Mouse (Mus musculus) megakaryocyte, embryonic 14.5 days (primary cell): ENCODE data around the gene S100a13. TPM values are rescaled to one million over a fixed set of nuclear protein-coding genes. Genes with fewer than 3 reads are reported as not detected.

Experiments
- H3K27me3 ChIP-seq: replicated peaks from 2 replicates; pipeline ENCODE3; 2012; ENCODE audit warnings: inconsistent platforms
- H3K36me3 ChIP-seq: replicated peaks from 2 replicates; pipeline ENCODE3; 2012; ENCODE audit warnings: low read length, inconsistent platforms, mixed read lengths
- H3K4me1 ChIP-seq: 2 replicates; pipeline ENCODE4 v1.6.1; 2012; ENCODE audit warnings: inconsistent platforms
- H3K4me3 ChIP-seq: replicated peaks from 2 replicates; pipeline ENCODE3; 2012; ENCODE audit warnings: moderate library complexity, mild to moderate bottlenecking, inconsistent platforms
- H3K9me3 ChIP-seq: 2 replicates; pipeline ENCODE4 v1.6.1; 2012; ENCODE audit warnings: inconsistent platforms
- FLI1 ChIP-seq: IDR thresholded peaks from 2 replicates; pipeline ENCODE4 v1.6.1; 2012; ENCODE audit warnings: low read length, inconsistent platforms, mixed read lengths
- GATA1 ChIP-seq: IDR thresholded peaks from 3 replicates; pipeline ENCODE4 v1.6.1; 2012; ENCODE audit warnings: mixed read lengths, low read length, inconsistent platforms, borderline replicate concordance
- polyA plus RNA-seq: library from polyadenylated mRNA; stranded (reverse); fragments of >175 nt; gene quantifications from 2 replicates; pipeline ENCODE4 v1.2.3, GENCODE M21; 2012; ENCODE audit warnings: low replicate concordance; ENCODE audit not compliant: insufficient read depth

S100a13 gene
- polyA plus RNA-seq, 1 experiment: 30.3 TPM

DNA sequence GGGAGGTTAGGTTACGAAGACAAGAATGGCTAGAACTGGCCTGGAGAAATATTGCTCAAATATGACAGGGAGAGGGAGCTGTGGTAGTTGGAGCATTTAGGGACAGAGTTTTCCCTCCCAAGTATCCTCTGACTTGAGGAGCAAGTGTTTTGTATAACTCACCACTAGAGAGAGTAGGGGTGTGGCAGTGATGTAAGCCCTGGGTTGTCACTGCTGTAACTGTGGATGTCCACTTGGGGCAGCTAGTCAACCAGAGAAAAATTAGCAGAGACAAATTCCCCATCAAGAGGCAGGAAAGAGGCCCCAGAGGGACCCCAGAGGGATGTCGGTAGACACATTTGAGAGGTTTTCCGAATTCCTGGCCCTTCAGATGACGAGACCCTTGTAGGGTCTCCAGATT, 11.2 kb downstream of the S100a13 start:
- H3K4me3 ChIP-seq: no peak overlapping the region
- H3K27me3 ChIP-seq: peaks cover 24% of the 10 kb centered on the region
- H3K36me3 ChIP-seq: peaks cover 32% of the 10 kb centered on the region
- TF ChIP-seq GATA1: no peak
- no peak for TF ChIP-seq FLI1
- no peaks in the 10 kb centered on the region for H3K4me1 ChIP-seq
- no peaks in the 10 kb centered on the region for H3K9me3 ChIP-seq

DNA sequence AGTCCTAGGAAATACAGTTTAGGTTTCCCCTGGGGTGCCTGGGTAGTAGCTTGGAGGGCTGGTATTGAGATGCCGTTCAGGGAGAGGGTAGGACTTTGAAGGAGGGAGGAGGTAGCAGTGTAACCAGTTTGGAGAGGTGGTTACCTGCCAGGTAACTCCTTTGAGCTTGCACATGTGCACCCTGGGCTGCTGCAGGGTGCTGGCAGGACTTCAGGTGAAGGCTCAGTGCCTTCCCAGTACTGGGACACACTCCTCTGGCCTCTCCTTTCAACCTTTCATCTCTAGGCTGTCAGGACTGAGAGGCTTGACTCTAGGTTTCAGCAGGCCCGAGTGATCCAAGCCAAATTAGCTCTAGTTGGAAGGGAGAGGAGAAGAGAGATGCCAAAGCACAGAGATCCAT, 11.8 kb downstream of the S100a13 start:
- H3K9me3 ChIP-seq: no peaks in the 10 kb centered on the region

GRCm38 (mm10) chr3:90526580-90526979, 12.3 kb downstream of the S100a13 start, which contains the start of gene S100a14:
Gene S100a14, plus strand, starts transcription at chr3:90526856.
- Histone ChIP-seq H3K36me3 (peaks cover 26% of the 10 kb centered on the region), H3K27me3 (peaks cover 24% of the 10 kb centered on the region), H3K4me1 (no peaks in the 10 kb centered on the region), H3K4me3 (no peak within 1 kb of the TSS), H3K9me3 (no peaks in the 10 kb centered on the region)
- TF ChIP-seq GATA1: no peak
- TF ChIP-seq FLI1: no peak

More for the DNA sequence above, 11.8 kb downstream of the S100a13 start:
- Histone ChIP-seq H3K4me3 (no peak overlapping the region), H3K27me3 (peaks cover 24% of the 10 kb centered on the region), H3K36me3 (peaks cover 26% of the 10 kb centered on the region), H3K4me1 (no peaks in the 10 kb centered on the region)
- TF ChIP-seq FLI1 (no peak), GATA1 (no peak)

DNA sequence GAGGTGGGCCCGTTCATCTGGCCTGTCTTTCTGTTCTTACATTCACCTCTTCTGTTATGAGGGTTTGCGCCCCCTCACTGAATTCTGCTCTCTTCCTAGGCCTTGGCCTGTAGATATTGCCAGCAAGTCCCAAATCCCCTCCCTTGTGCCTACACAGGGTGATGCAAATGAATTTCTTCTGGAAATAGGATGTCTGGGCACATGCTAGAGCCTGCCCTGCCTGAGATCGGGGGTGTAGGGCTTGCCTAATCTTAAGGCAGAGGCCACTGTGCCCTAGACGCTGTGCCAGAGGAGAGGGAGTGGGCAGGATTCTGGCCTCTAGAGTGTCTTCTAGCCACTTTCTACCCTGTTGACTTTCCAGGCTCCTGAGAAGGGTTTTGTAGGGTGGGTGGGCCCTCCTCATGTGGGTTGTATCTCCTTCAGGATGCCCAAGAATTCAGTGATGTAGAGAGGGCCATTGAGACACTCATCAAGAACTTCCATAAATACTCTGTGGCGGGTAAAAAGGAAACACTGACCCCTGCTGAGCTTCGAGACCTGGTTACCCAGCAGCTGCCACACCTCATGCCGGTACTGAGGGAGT, 13.1 kb downstream of the S100a13 start:
- Histone ChIP-seq H3K36me3 (peaks cover 25% of the 10 kb centered on the region), H3K4me3 (no peak overlapping the region), H3K9me3 (no peaks in the 10 kb centered on the region), H3K27me3 (peaks cover 24% of the 10 kb centered on the region), H3K4me1 (no peaks in the 10 kb centered on the region)
- TF ChIP-seq FLI1: no peak
- no peak for TF ChIP-seq GATA1

GRCm38 (mm10) chr3:90531713-90532112, 17.5 kb downstream of the S100a13 start:
- Histone ChIP-seq H3K4me3 (no peak overlapping the region), H3K36me3 (no peaks in the 10 kb centered on the region), H3K4me1 (no peaks in the 10 kb centered on the region), H3K27me3 (peaks cover 27% of the 10 kb centered on the region), H3K9me3 (no peaks in the 10 kb centered on the region)
- TF ChIP-seq GATA1 (no peak), FLI1 (no peak)

DNA sequence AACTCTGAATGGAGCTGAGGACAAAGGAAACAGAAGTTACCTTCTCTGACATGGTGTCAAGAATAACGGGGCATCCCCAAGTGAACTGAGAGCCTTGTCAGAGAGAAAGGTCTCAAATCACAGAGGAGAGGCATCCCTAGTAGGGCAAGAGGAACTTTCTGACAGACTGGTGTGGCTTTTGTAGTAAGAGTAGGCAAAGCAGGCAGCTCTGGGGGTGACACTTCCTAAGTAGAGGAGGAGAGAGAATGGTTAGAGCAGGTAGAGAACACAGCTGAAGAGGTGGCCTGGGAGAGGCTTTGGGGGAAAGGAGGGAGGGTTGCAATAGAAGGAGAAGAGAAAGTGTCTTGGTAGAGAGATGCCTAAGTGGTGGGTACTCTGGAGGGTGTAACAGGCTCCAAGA, 21.2 kb downstream of the S100a13 start:
- Histone ChIP-seq H3K4me1 (no peaks in the 10 kb centered on the region), H3K4me3 (no peak overlapping the region), H3K27me3 (peaks cover 28% of the 10 kb centered on the region), H3K9me3 (no peaks in the 10 kb centered on the region), H3K36me3 (no peaks in the 10 kb centered on the region)
- TF ChIP-seq GATA1 (no peak), FLI1 (no peak)

- H3K36me3 ChIP-seq: no peaks in the 10 kb centered on the region
- TF ChIP-seq GATA1 (no peak), FLI1 (no peak)
- H3K27me3 ChIP-seq: peaks cover 45% of the 10 kb centered on the region
- no peak within 1 kb of the TSS for H3K4me3 ChIP-seq
- no peaks in the 10 kb centered on the region for H3K4me1 ChIP-seq
- H3K9me3 ChIP-seq: no peaks in the 10 kb centered on the region
Observed at GRCm38 (mm10) chr3:90537141-90537904, 23.1 kb downstream of the S100a13 start, which contains the start of gene S100a16. Gene S100a16, plus strand, starts transcription at chr3:90537254.

DNA sequence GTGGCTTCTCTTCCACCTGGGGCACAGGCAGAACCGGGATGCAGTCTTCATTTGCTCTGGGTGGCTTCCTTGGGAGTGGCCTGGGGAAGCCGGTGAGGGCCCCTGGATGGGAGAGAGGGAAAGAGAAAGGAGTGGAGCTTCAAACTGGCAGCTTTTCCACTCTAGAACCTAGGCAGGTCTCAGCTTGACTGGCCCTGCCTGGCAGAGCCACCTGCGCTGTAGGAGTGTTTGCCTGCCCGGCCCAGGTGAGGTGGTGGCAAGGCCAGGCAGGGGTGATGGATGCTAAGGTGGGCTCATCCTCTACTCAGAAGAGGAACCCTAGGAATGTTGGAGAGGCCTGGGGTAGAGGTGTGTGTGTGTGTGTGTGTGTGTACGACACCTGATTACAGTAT, 23.7 kb downstream of the S100a13 start:
- Histone ChIP-seq H3K27me3 (peaks cover 50% of the 10 kb centered on the region), H3K36me3 (no peaks in the 10 kb centered on the region), H3K4me1 (no peaks in the 10 kb centered on the region), H3K9me3 (no peaks in the 10 kb centered on the region), H3K4me3 (no peak overlapping the region)
- TF ChIP-seq GATA1 (no peak), FLI1 (no peak)

- no peaks in the 10 kb centered on the region for H3K9me3 ChIP-seq
- H3K36me3 ChIP-seq: no peaks in the 10 kb centered on the region
- peaks cover 51% of the 10 kb centered on the region for H3K27me3 ChIP-seq
- H3K4me3 ChIP-seq: no peak overlapping the region
- TF ChIP-seq FLI1 (no peak), GATA1 (no peak)
- H3K4me1 ChIP-seq: no peaks in the 10 kb centered on the region
Observed at GRCm38 (mm10) chr3:90540904-90541303, 26.7 kb downstream of the S100a13 start.
